Mouse (Mus musculus): ENCODE results near the gene Pcnp.

Gene Pcnp

GRCm38 (mm10) chr16:56036501-56036900 lies 7.0 kb upstream of the Pcnp start:
- DNase-seq (ENCODE audit: low read depth, low spot score), result no peak

GRCm38 (mm10) chr16:56034566-56034965 lies 5.0 kb upstream of the Pcnp start:
- no peak for DNase-seq (ENCODE audit: low read depth, low spot score)

GRCm38 (mm10) chr16:56028722-56029551 lies 602 bp downstream of the Pcnp start:
- DNase-seq (ENCODE audit: low read depth, low spot score), result peak; percentile 26

- no peak for DNase-seq (ENCODE audit: low read depth, low spot score)
Measured at GRCm38 (mm10) chr16:56027854-56028629, 1.5 kb downstream of the Pcnp start.

GRCm38 (mm10) chr16:56019660-56020059 lies 9.9 kb downstream of the Pcnp start:
- DNase-seq (ENCODE audit: low read depth, low spot score), result no peak

- DNase-seq (ENCODE audit: low read depth, low spot score), result no peak
Measured at GRCm38 (mm10) chr16:56014076-56014475, 15.5 kb downstream of the Pcnp start.

GRCm38 (mm10) chr16:56012789-56013743 lies 16.5 kb downstream of the Pcnp start:
- no peak for DNase-seq (ENCODE audit: low read depth, low spot score)

GRCm38 (mm10) chr16:56008862-56009261 lies 20.7 kb downstream of the Pcnp start:
- DNase-seq (ENCODE audit: low read depth, low spot score), result no peak

GRCm38 (mm10) chr16:56006798-56007197 lies 22.7 kb downstream of the Pcnp start:
- DNase-seq (ENCODE audit: low read depth, low spot score), result no peak

GRCm38 (mm10) chr16:55994235-55994634 lies 35.3 kb downstream of the Pcnp start:
- DNase-seq (ENCODE audit: low read depth, low spot score), result no peak

GRCm38 (mm10) chr16:55990311-55990710 lies 39.2 kb downstream of the Pcnp start:
- no peak for DNase-seq (ENCODE audit: low read depth, low spot score)

GRCm38 (mm10) chr16:55986001-55986400 lies 43.5 kb downstream of the Pcnp start:
- no peak for DNase-seq (ENCODE audit: low read depth, low spot score)

GRCm38 (mm10) chr16:55974903-55975285 lies 54.6 kb downstream of the Pcnp start:
- peak; percentile 28 for DNase-seq (ENCODE audit: low read depth, low spot score)

GRCm38 (mm10) chr16:55974256-55974902 lies 55.2 kb downstream of the Pcnp start:
- DNase-seq (ENCODE audit: low read depth, low spot score), result peak; percentile 74

- DNase-seq (ENCODE audit: low read depth, low spot score), result peak; percentile 99
Measured at GRCm38 (mm10) chr16:55973431-55974255, 55.9 kb downstream of the Pcnp start, which contains the start of gene Zbtb11. Zbtb11 (plus strand) TSS chr16:55973883.

GRCm38 (mm10) chr16:55972626-55973201 lies 56.8 kb downstream of the Pcnp start:
- DNase-seq (ENCODE audit: low read depth, low spot score), result no peak

GRCm38 (mm10) chr16:55971735-55972615 lies 57.6 kb downstream of the Pcnp start:
- no peak for DNase-seq (ENCODE audit: low read depth, low spot score)

- no peak for DNase-seq (ENCODE audit: low read depth, low spot score)
Measured at GRCm38 (mm10) chr16:55970416-55970815, 59.1 kb downstream of the Pcnp start.

GRCm38 (mm10) chr16:55969147-55969546 lies 60.4 kb downstream of the Pcnp start:
- peak; percentile 42 for DNase-seq (ENCODE audit: low read depth, low spot score)

Measured in forelimb bud, embryonic 11.5 days (tissue).